Mouse (Mus musculus): ENCODE measurements around the gene Ccl21b.
"Not testable (repeated sequence)": the region's sequence is repeated elsewhere in the genome, so short reads cannot be mapped to it uniquely, and the experiment has no call there.

Ccl21b gene

DNA sequence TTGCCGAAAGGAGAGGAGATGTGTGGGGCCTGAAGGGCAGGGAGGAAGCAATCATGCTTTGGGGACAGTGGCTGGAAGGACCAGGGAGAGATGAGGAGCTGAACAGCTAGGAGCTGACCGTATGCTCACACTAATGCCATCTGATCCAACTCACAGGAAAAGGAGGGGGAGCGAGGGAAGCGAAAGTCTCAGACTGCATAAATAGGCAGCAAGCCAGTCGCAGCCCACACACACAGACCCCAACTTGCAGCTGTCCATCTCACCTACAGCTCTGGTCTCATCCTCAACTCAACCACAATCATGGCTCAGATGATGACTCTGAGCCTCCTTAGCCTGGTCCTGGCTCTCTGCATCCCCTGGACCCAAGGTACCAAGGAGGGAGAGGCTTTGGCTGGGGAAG is at the start of gene Ccl21b:
Gene Ccl21b (plus strand): TSS at position 301 of the 400 bp plus-strand sequence.
- not testable (repeated sequence) for DNase-seq

DNA sequence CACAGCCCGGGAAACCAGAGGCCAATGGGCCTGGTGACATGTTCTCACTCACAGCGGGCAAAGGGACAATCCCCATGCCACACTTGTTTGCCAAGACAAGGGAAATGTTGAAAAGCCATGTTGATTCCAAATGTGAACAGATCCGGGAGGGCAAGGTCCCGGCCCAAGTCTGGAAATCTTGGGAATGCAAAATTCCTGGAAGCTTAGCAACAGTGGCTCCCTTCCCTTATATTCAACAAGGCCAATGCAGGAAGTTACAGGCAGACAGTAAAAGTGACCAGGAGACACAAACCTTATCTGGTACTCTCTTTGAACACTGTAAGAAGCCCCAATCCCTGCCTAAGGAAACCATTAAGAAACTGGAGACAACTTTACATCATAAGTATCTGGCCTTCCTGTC is 15.2 kb upstream of the Ccl21b start, which contains the start of gene Gm10600:
Gene Gm10600 (plus strand): TSS at position 301 of the 400 bp plus-strand sequence.
- DNase-seq: not testable (repeated sequence)

GRCm38 (mm10) chr4:42293967-42294366 is 38.4 kb downstream of the Ccl21b start, which contains the start of gene Gm21953:
Gene Gm21953, plus strand, starts transcription at chr4:42294267.
- not testable (repeated sequence) for DNase-seq
